ENCODE assay signal across 8 mouse cellular contexts in genomic region chr13:41486606-41487408, GRCm38 (mm10). TPM values are rescaled to one million over a fixed set of nuclear protein-coding genes. Genes with fewer than 3 reads are reported as not detected.
DNase-seq lines count a peak whose midpoint lies in the region; ATAC-seq and TF ChIP-seq lines count a peak whose summit lies in the region.

TSS of gene Nedd9 (minus strand) at chr13:41487362.

- 11% methylated on average over 15 of the region's 15 CpGs for WGBS in liver, embryonic 15.5 days (ENCODE audit: insufficient replicate concordance)
- WGBS in neural tube, embryonic 13.5 days, result 76% methylated on average over 15 of the region's 15 CpGs

- no peak within 1 kb of the TSS for H3K9ac ChIP-seq in liver, embryonic 15.5 days
- H3K9ac ChIP-seq in neural tube, embryonic 13.5 days, result no peak within 1 kb of the TSS

- H3K27me3 ChIP-seq in liver, embryonic 15.5 days, result no peaks in the 10 kb centered on the region
- H3K27me3 ChIP-seq in neural tube, embryonic 13.5 days, result no peaks in the 10 kb centered on the region

- DNase-seq in layer of hippocampus, adult 2 months (ENCODE audit: low spot score in 2 of 2), result no peak
- DNase-seq in layer of hippocampus, adult 11-12 months (ENCODE audit: low spot score), result no peak
- DNase-seq in heart, adult 8-10 months (ENCODE audit: low spot score), result peak; percentile 77
- peak; percentile 56 for DNase-seq in kidney, adult 18-20 months
- no peak for DNase-seq in cerebellum, postnatal 10 days
- no peak for DNase-seq in frontal cortex, postnatal 36 days (ENCODE audit: low spot score in 2 of 2)

- H3K27ac ChIP-seq in layer of hippocampus, adult 2 months, result no peak within 1 kb of the TSS; the same call in 1 of the 2 replicates
- H3K27ac ChIP-seq in liver, embryonic 15.5 days (replicated peaks), result peak within 1 kb of the TSS; percentile 62
- H3K27ac ChIP-seq in neural tube, embryonic 13.5 days (replicated peaks), result no peak within 1 kb of the TSS

- H3K36me3 ChIP-seq in liver, embryonic 15.5 days (replicated peaks), result no peaks in the 10 kb centered on the region
- no peaks in the 10 kb centered on the region for H3K36me3 ChIP-seq in neural tube, embryonic 13.5 days

- H3K4me1 ChIP-seq in liver, embryonic 15.5 days (replicated peaks), result no peaks in the 10 kb centered on the region
- peaks cover 14% of the 10 kb centered on the region for H3K4me1 ChIP-seq in neural tube, embryonic 13.5 days (replicated peaks)

- peak; percentile 60 for ATAC-seq in liver, embryonic 15.5 days (ENCODE audit: insufficient read depth)
- ATAC-seq in neural tube, embryonic 13.5 days (ENCODE audit: low read depth), result no peak

- peak within 1 kb of the TSS; percentile 15; the same call in 1 of the 2 replicates for H3K4me3 ChIP-seq in layer of hippocampus, adult 2 months
- H3K4me3 ChIP-seq in liver, embryonic 15.5 days (replicated peaks), result peak within 1 kb of the TSS; percentile 33
- H3K4me3 ChIP-seq in neural tube, embryonic 13.5 days, result no peak within 1 kb of the TSS

- TF ChIP-seq CTCF in layer of hippocampus, adult 2 months (conservative IDR thresholded peaks at IDR 0.05), result no peak

- peak within 1 kb of the TSS; percentile 30 for H3K4me2 ChIP-seq in liver, embryonic 15.5 days
- H3K4me2 ChIP-seq in neural tube, embryonic 13.5 days, result no peak within 1 kb of the TSS

- H3K9me3 ChIP-seq in liver, embryonic 15.5 days (replicated peaks), result no peaks in the 10 kb centered on the region
- no peaks in the 10 kb centered on the region for H3K9me3 ChIP-seq in neural tube, embryonic 13.5 days

RNA-seq across cellular contexts. Expression of gene Nedd9, which starts in this region (rescaled TPM):
- total RNA-seq in layer of hippocampus, adult 2 months (2021), result 10 to 100 TPM; 12.4 to 14.1 TPM
- total RNA-seq in heart, adult 8-10 months (2022), result 10 to 100 TPM; 12.4 to 24.6 (median 17.0) TPM
- 4.0 and 5.2 TPM in 2 replicates for polyA plus RNA-seq in liver, embryonic 15.5 days (2015; fragmentation: Nextera tagmentation; extraction: Ambion mirVana)
- polyA plus RNA-seq in neural tube, embryonic 13.5 days (2015; fragmentation: Nextera tagmentation; extraction: Ambion mirVana), result 13.7 and 14.7 TPM in 2 replicates

Comparison
In these comparisons a context has a peak if more than half of its experiments do, and no peak if none do; other contexts are left out.
1. DNase-seq: peak in heart, adult 8-10 months (single experiment) and kidney, adult 18-20 months (single experiment); none in layer of hippocampus, adult 2 months (0 of 2), layer of hippocampus, adult 11-12 months (single experiment), cerebellum, postnatal 10 days (0 of 2) and frontal cortex, postnatal 36 days (0 of 2).